Mouse (Mus musculus) erythroid progenitor cell, adult 5-6 weeks (primary cell): Measurements from ENCODE around the gene Mecom. TPM values are rescaled to one million over a fixed set of nuclear protein-coding genes. Genes with fewer than 3 reads are reported as not detected.

Experiments
- ATAC-seq: replicated peaks from 2 replicates; pipeline ENCODE4 v1.8.0; 2016; ENCODE audit warnings: moderate number of reproducible peaks, mild to moderate bottlenecking, moderate TSS enrichment, inconsistent platforms; ENCODE audit not compliant: poor library complexity, low FRiP score, severe bottlenecking
- total RNA-seq, 2 experiments: library from RNA; stranded (forward) in 1 of 2; stranded (reverse) in 1 of 2; fragments of 150-400 nt in 1 of 2; fragments of 186-747, 209-891 nt in 1 of 2; gene quantifications; 2 replicates each; pipeline versions ENCODE4 v1.2.3 to v1.2.4; 2015 to 2017; ENCODE audit warnings: low replicate concordance in 2 of 2

Mecom gene
- total RNA-seq, 2 experiments from 2014 or later: 0.68 TPM; not detected in 1

DNA sequence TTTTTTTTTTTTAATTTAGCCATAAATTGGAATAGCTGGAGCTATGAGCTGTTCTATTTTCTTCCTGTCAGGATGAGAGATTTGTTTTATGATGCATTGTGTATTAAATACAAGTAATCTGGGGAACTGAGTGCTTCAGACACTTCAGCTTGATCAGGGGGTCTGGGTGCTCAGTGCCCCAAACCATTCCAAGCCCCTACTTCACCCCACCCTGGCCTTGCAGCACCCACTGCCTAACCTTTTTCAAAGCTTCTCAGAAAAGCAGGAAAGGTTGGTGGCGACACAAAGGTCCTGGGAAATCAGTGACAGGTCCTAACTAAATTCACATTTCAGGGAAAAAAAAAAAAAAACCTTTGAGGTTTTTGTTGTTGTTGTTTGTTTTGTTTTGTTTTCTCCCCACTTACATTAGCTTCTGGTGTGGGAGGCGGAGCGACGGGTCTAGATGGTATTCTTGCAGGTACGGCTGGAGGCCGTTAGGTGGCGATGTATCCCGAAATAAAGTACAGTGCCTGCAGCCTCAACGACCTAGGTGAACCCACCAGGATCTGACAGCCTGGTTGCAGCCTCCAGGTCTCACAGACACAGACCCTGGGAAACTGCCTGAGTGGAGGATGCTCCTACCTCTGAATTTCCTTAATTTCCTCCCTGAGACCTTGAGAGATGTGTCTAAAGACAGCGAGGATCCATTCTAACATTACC lies 532.7 kb downstream of the Mecom start:
- no peak for ATAC-seq

GRCm38 (mm10) chr3:30014279-30014678 lies 533.5 kb downstream of the Mecom start:
- no peak for ATAC-seq

GRCm38 (mm10) chr3:30013416-30013815 lies 534.4 kb downstream of the Mecom start:
- ATAC-seq: no peak

DNA sequence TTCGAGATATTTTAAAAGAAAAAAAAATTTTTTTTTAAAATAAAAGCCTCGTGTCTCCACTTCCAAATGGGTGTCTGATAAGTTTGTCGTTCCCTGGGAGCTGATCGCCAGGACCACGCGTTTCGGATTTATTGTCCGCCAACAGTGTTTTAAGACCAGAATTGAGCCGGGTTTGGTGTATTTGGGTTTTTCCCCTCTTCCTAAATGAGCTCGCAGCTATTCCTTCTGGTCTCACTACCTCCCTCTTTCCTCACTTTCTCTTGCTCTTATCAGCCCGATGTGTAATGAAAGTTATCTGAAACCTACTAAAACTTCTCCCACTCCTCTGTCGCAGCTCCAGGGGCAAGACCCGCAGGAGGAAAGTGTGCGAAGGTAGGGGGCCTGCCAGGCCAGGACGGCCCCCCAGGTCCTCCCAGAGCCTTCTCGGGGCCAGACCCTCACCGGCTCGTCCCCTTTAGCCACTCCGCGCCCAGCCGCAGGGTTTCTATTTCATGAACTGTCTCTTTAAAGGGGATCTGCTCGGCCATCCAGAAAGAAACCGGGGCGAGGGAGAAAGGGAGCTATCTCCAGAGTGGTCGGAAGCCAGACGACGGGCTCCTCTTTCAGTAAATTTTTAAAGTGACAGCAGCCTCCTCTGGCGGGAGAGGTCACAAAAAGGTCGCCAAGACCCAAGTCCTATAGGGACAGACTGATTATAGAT lies 535.0 kb downstream of the Mecom start:
- ATAC-seq: no peak

GRCm38 (mm10) chr3:30012150-30012549 lies 535.7 kb downstream of the Mecom start:
- no peak for ATAC-seq

GRCm38 (mm10) chr3:30011712-30012111 lies 536.1 kb downstream of the Mecom start:
- ATAC-seq: no peak

DNA sequence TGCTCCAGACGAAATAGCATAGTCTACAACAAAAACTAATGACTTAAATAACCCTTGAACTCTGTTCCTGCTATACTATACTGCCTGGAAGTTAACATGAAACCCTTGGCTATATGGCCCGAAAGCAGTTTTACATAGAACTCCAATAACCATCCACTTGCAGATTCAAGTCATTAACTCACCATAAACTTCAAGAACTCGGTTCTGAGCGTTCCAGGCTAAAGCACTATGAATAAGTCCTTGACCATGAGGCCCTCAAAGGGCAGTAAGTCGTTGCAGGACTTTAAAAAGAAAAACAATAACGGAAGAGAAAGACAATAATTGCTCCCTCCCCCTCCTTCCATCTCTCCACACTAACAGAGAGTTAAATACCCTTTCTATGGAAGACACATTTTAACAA lies 536.9 kb downstream of the Mecom start:
- ATAC-seq: no peak

DNA sequence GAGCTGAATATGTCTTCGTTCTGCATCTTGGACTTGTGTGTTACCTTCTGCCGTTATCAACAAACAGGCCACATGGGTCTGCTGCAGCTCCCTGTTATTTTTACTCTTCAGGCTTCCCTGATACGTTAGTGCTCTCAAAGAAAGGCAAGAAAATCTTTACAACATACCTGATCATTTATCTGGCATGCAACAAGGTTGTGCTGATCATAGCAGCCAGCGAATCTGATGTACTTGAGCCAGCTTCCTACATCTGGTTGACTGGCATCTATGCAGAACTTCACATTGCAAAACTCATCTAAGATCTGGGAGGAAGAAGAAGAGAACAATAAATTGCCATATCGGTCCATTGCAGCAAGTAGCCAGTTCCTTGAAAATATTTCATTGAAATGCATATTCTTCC lies 538.2 kb downstream of the Mecom start:
- no peak for ATAC-seq

- no peak for ATAC-seq
Observed at GRCm38 (mm10) chr3:30004888-30005405, 542.9 kb downstream of the Mecom start.

DNA sequence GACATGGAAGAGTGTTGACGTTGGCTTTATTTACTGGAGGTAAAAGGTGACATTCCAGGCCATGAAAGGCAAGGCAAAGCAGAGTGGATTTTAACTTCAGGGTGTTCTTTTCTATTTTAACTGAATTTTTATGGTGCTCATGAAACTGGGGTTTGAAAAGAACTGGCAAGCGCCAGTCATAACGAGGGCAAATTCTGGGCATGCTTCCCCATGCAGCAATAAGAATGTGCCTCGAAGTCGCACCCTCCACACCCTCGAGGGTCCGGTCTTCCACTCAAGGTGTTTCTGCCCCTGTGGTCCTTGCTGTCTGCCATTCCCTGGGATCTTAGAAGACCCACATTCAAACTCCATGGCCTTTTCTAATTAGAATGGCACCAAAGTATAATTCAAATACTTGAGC lies 547.5 kb downstream of the Mecom start:
- no peak for ATAC-seq

DNA sequence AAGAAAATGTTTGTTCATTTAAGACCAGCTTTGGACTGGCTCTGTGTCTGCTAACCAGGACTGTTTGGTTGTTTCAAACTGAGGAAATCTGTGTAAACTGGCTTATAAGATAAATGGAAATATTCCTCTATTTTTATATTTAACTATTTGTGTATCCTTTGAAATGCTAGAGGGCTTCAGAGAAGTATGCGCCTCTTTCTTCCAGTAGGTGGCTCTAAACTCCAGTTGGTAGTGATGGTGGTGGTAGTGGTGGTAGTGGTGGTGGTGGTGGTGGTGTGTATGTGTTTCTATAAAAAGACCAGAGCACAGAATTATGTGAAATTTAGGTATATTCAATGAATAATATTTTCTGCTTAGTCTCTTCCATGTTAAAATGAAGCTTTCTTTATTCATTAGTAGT lies 548.8 kb downstream of the Mecom start:
- ATAC-seq: no peak

GRCm38 (mm10) chr3:29997068-29997467 lies 550.7 kb downstream of the Mecom start:
- ATAC-seq: no peak

- ATAC-seq: no peak
Observed at GRCm38 (mm10) chr3:29993346-29993745, 554.5 kb downstream of the Mecom start.

DNA sequence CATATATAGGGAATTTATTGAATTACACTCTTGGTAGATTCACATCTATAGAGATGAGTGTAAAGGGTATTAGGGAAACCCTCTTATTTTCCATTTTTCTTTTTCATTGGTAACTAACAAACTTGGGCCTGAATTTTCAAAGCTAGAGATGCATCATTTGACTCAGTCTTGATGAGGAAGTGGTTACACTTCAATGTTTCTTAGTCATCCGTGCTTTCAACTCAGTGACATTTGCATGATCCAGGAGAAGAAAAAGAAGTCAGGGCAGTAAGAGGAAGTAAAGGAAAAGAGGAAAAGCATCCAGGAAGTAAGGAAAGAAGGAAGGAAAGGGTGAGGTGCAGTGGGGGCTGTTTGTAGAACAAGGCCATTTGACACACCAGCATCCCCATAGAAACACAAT lies 556.3 kb downstream of the Mecom start:
- no peak for ATAC-seq

- ATAC-seq: no peak
Observed at GRCm38 (mm10) chr3:29984431-29984830, 563.4 kb downstream of the Mecom start.

- no peak for ATAC-seq
Observed at GRCm38 (mm10) chr3:29981259-29981910, 566.4 kb downstream of the Mecom start.

DNA sequence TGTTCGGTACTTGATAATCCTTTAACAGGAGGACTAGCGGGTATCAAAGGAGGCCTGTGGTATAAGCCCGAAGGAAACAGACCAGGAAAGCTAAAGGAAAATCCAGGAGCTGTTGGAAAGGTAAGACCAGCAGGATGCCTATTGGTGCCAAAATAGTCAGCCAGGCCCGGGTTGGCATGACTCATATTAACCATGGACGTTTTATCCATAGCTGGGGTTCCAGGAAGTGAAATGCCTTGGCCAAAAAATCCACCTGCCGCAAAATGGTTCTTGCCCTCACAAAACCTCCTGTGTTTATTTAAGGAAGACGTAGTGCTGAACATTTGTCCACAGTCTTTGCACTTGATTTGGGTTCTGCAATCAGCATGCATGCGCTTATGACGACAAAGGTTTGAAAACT lies 567.3 kb downstream of the Mecom start:
- ATAC-seq: no peak

- no peak for ATAC-seq
Observed at GRCm38 (mm10) chr3:29976580-29976979, 571.2 kb downstream of the Mecom start.

DNA sequence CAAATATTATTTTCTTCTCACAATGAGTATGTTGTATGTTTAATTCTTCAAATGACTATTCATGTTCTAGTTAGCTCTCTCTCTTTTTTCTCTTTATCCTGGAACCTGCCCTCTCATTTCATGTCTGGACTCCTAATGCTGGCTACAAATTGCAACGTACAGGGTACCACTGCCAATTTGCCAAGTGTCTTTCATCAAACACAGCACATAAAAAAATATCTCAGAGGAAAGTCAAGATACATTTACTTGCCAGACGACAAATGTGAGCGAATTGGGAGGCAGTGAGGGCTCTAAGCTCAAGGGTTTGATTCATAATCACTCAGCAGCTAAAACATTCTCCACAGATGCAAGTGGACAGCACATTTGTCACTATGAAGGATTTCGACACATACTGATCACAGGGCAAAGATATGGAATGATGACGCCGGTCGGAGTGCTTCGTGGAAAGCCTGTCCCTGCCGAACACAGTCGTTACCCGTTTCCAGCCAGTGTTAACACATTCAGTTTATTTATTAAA lies 579.3 kb downstream of the Mecom start:
- ATAC-seq: no peak

DNA sequence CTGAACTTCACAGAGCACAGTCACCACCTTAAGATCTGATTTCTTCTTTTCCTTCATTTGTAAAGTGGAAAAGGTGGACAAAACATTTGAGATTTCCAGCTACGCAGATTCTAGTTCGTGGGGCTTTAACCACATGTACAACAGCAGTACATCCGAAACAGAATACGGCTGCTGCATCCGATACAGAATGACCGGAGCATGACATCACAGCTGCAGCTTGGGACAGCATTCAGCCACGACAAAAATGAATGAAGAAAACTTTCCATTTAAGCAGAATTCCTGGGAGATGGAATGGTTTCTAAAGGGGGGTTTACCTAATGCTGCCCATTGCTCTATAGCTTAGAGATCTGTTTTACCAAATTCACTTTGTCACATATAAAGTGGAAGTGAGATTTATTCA lies 583.9 kb downstream of the Mecom start:
- ATAC-seq: no peak

DNA sequence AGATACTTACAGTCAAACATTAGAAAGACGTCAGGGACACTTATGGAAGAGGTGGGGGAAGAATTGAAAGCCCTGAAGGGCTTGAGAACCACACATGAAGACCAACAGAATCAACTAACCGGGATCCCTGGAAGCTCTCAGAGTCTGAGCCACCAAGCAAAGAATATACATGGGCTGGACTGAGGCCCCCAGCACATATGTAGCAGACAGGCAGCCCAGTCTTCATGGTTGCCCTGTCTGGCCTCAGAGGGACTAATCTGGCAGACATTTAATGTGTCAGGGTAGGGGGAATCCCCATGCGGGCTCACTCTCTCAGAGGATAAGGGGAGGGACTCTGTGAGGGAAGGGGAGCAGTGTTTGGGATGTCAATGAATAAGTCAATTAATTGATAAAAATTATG lies 584.4 kb downstream of the Mecom start:
- ATAC-seq: no peak
